Mouse (Mus musculus) thymus, adult 2 months (tissue): Measurements from ENCODE around the gene Greb1. TPM values are rescaled to one million over a fixed set of nuclear protein-coding genes. Genes with fewer than 3 reads are reported as not detected.

Source experiments
- DNase-seq: peaks from one replicate; pipeline ENCODE4 v3.0.0; 2021
- H3K27ac ChIP-seq: fragments of 200-500 bp; 2 replicates; pipeline ENCODE4 v1.5.1; 2012; ENCODE audit warnings: low read length, control low read depth; ENCODE audit not compliant: control insufficient read depth, insufficient read depth
- H3K27me3 ChIP-seq: fragments of 200-500 bp; 2 replicates; pipeline ENCODE4 v1.6.1; 2012; ENCODE audit warnings: mild to moderate bottlenecking, low read length, moderate library complexity, mixed read lengths; ENCODE audit not compliant: control insufficient read depth, insufficient read depth
- H3K36me3 ChIP-seq: fragments of 200-500 bp; 2 replicates; pipeline ENCODE4 v1.6.1; 2012; ENCODE audit warnings: mild to moderate bottlenecking, low read length, moderate library complexity; ENCODE audit not compliant: control insufficient read depth, insufficient read depth
- H3K4me1 ChIP-seq: fragments of 200-500 bp; replicated peaks from 2 replicates; pipeline ENCODE4 v1.6.1; 2012; ENCODE audit warnings: low read length; ENCODE audit not compliant: control insufficient read depth, insufficient read depth
- H3K4me3 ChIP-seq: fragments of 200-500 bp; 2 replicates; pipeline ENCODE4 v1.5.1; 2012; ENCODE audit warnings: mild to moderate bottlenecking, low read length, control low read depth, moderate library complexity; ENCODE audit not compliant: control insufficient read depth, insufficient read depth
- CTCF ChIP-seq: fragments of 200-500 bp; IDR thresholded peaks from 2 replicates; pipeline ENCODE4 v1.5.1; 2012; ENCODE audit warnings: mild to moderate bottlenecking, control low read depth, low read length, moderate library complexity, borderline replicate concordance; ENCODE audit not compliant: control insufficient read depth, poor library complexity, insufficient read depth; ENCODE audit errors: extremely low read depth
- POLR2A ChIP-seq: fragments of 200-500 bp; IDR thresholded peaks from 2 replicates; pipeline ENCODE4 v1.6.1; 2012; ENCODE audit warnings: mild to moderate bottlenecking, low read length, control low read depth, moderate library complexity; ENCODE audit not compliant: control insufficient read depth, poor library complexity, insufficient read depth; ENCODE audit errors: extremely low read depth
- WGBS: fragments of 180-500 bp; shearing (Covaris S2); methylation state at CpG from one replicate; pipeline ENCODE4 v1.1.7; 2018; 5-methylcytosine and 5-hydroxymethylcytosine counted together
- polyA plus RNA-seq: library from polyadenylated mRNA; depleted of rRNA; stranded (reverse); fragments of >200 nt; gene quantifications from 2 replicates; pipeline ENCODE4 v1.2.3, GENCODE M21; 2012

Greb1 gene
- polyA plus RNA-seq, 1 experiment: 10.6 TPM

GRCm38 (mm10) chr12:16788600-16788999 is 12.1 kb downstream of the Greb1 start:
- no peaks in the 10 kb centered on the region for H3K36me3 ChIP-seq
- WGBS: 93% methylated on average over 2 of the region's 2 CpGs
- H3K4me1 ChIP-seq: no peaks in the 10 kb centered on the region
- no peak for DNase-seq
- TF ChIP-seq CTCF (no peak), POLR2A (no peak)
- no peak overlapping the region for H3K27ac ChIP-seq
- H3K27me3 ChIP-seq: no peaks in the 10 kb centered on the region
- H3K4me3 ChIP-seq: no peak overlapping the region

- Histone ChIP-seq H3K4me1 (no peaks in the 10 kb centered on the region), H3K27ac (no peak overlapping the region), H3K36me3 (no peaks in the 10 kb centered on the region), H3K27me3 (no peaks in the 10 kb centered on the region), H3K4me3 (no peak overlapping the region)
- TF ChIP-seq POLR2A: no peak
- 94% methylated on average over 14 of the region's 14 CpGs for WGBS
- DNase-seq: no peak
Measured at GRCm38 (mm10) chr12:16781034-16781746, 19.5 kb downstream of the Greb1 start.

GRCm38 (mm10) chr12:16780320-16780719 is 20.4 kb downstream of the Greb1 start:
- Histone ChIP-seq H3K4me3 (no peak overlapping the region), H3K27ac (no peak overlapping the region), H3K4me1 (no peaks in the 10 kb centered on the region), H3K27me3 (no peaks in the 10 kb centered on the region), H3K36me3 (no peaks in the 10 kb centered on the region)
- 97% methylated on average over 3 of the region's 3 CpGs for WGBS
- TF ChIP-seq CTCF: no peak
- TF ChIP-seq POLR2A: no peak
- DNase-seq: no peak

DNA sequence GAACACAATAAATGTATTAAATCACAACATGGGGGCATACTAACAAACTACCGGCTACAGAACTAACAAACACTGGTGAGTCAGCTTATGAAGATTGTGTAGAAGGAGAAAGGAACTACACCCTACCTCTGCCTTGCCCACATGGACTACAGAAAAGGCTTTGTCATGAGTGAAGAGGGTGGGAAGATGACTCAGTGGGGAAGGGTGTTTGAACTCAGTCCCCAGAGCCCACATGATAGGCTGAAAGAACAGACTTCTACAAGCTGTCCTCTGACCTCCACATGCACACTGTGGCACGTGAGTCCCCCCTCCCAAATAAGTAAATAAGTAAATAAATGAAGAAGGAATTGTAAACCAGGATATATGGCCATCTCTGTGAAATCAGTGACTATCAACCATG is 21.5 kb downstream of the Greb1 start:
- WGBS: 75% methylated on average over 2 of the region's 2 CpGs
- Histone ChIP-seq H3K4me3 (no peak overlapping the region), H3K27ac (no peak overlapping the region), H3K36me3 (no peaks in the 10 kb centered on the region), H3K27me3 (no peaks in the 10 kb centered on the region), H3K4me1 (no peaks in the 10 kb centered on the region)
- no peak for DNase-seq
- TF ChIP-seq CTCF (no peak), POLR2A (no peak)

- 87% methylated on average over 5 of the region's 5 CpGs for WGBS
- DNase-seq: no peak
- H3K4me3 ChIP-seq: no peak overlapping the region
- H3K27me3 ChIP-seq: no peaks in the 10 kb centered on the region
- no peak overlapping the region for H3K27ac ChIP-seq
- TF ChIP-seq CTCF: no peak
- TF ChIP-seq POLR2A: no peak
- no peaks in the 10 kb centered on the region for H3K4me1 ChIP-seq
- H3K36me3 ChIP-seq: no peaks in the 10 kb centered on the region
Measured at GRCm38 (mm10) chr12:16778523-16778922, 22.2 kb downstream of the Greb1 start.

GRCm38 (mm10) chr12:16775351-16775750 is 25.3 kb downstream of the Greb1 start:
- Histone ChIP-seq H3K4me1 (no peaks in the 10 kb centered on the region), H3K36me3 (no peaks in the 10 kb centered on the region), H3K27ac (no peak overlapping the region), H3K4me3 (no peak overlapping the region), H3K27me3 (no peaks in the 10 kb centered on the region)
- WGBS: 55% methylated on average over 3 of the region's 3 CpGs
- no peak for DNase-seq
- no peak for TF ChIP-seq POLR2A
- TF ChIP-seq CTCF: no peak

GRCm38 (mm10) chr12:16774605-16775004 is 26.1 kb downstream of the Greb1 start:
- DNase-seq: no peak
- Histone ChIP-seq H3K27me3 (no peaks in the 10 kb centered on the region), H3K4me1 (no peaks in the 10 kb centered on the region), H3K4me3 (no peak overlapping the region), H3K36me3 (no peaks in the 10 kb centered on the region), H3K27ac (no peak overlapping the region)
- no peak for TF ChIP-seq POLR2A
- TF ChIP-seq CTCF: no peak
- WGBS: 96% methylated on average over 4 of the region's 4 CpGs
